Mouse (Mus musculus) neural tube, embryonic 10.5 days (tissue): ENCODE measurements at regions not wholly inside any gene's neighbourhood (a gene's known extent, or its start where the extent isn't known, plus 50 kb on each side); places are given as distances from the start of the nearest gene placed in this dataset.

ENCODE experiments used
- DNase-seq: peaks from one replicate; pipeline ENCODE4 v3.0.0-alpha.2; 2017; ENCODE audit warnings: low spot score; ENCODE audit errors: extremely low spot score

- DNase-seq: no peak
Observed at GRCm38 (mm10) chr4:73051511-73051910, 199.1 kb upstream of the Aldoart1 start.

GRCm38 (mm10) chr4:73047804-73048203, 195.4 kb upstream of the Aldoart1 start:
- DNase-seq: no peak

- no peak for DNase-seq
Observed at GRCm38 (mm10) chr4:73044356-73044755, 191.9 kb upstream of the Aldoart1 start.

DNA sequence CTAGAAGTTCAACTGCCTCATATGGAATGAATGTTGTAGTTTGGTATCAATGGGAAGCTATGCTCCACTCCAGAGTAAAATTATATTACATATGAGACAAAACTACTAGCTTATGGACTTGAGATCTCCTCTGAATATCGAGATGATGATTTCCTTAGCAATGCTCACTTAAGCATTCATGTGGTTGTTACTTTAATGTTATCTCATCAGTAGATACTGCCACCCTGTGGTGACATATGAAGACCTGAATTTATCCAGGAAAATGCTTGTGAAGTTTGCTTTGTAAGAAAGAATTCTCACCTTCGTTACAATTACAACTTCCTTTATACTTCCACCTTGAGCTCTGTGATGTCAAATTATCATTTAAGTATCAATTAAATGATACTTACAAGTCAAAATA, 190.2 kb upstream of the Aldoart1 start:
- DNase-seq: no peak

DNA sequence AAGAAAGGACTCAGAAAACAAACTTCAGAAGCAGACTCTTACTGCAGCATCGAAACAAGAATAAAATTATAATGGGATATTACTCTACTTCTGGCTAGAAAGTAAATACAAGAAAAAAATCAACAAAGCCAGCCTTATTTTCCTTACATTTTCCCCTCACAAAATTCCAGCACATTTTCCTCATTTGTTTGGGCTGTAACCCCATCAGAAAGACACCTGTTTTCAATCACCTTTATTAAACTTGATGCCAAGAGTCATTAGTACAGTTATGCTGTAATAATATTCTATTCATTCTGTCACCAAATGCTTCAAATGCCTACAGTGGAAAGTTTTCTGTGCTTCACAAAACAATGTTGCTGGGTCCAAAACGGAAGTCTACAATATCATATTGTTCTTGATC, 189.1 kb upstream of the Aldoart1 start:
- DNase-seq: no peak

- DNase-seq: no peak
Observed at GRCm38 (mm10) chr4:72997686-72998085, 145.3 kb upstream of the Aldoart1 start.

DNA sequence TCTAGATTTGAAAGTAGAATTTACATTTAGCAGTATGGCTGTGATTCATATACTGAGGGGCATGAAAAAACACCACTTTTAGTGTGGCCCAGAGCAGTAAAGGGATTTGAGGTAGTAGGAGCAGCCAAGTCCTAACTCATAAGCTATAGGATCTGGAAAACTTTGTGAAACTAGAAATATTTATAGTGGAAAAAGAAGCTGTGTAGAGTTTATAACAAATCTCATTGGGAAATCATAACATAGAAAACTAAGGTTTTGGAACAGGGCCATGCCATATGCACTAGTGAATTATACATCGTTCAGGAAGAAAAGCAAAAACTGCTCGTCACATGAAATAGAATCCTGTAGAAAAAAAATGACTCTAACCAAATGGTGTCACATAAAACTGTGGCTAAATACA, 143.7 kb upstream of the Aldoart1 start:
- no peak for DNase-seq

DNA sequence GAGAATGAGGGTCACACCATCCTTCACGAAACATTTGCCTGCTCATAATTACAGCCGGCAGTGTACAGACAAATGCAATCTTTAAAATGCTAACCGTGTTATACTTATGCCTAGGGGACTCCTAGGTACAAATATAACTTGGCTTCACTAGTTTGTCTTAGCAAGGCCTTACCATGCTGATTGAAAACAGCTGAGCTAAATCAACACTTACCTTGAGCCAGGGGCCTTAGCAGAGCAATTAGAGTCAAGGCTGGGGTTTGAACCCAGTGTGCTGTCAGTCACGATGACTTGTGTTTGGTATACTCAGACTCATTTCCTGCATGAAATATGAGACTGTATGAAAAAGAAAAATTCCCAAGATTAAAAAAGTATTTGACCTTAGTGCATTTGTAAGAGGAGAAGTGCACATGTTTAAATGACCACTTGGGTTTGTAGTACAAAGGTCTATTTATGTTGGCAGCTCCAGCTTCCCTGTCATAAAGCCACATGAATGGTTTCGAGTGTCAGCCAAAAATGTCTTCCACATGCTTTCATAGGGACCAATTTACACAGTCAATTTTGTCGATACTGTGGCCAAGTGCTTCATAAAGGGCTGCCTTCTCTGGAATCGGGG, 94.0 kb upstream of the Aldoart1 start:
- peak; percentile 22 for DNase-seq

- DNase-seq: no peak
Observed at GRCm38 (mm10) chr4:72923396-72923795, 71.0 kb upstream of the Aldoart1 start.

- DNase-seq: no peak
Observed at GRCm38 (mm10) chr4:72914991-72915390, 62.6 kb upstream of the Aldoart1 start.
